In the genomic region with DNA sequence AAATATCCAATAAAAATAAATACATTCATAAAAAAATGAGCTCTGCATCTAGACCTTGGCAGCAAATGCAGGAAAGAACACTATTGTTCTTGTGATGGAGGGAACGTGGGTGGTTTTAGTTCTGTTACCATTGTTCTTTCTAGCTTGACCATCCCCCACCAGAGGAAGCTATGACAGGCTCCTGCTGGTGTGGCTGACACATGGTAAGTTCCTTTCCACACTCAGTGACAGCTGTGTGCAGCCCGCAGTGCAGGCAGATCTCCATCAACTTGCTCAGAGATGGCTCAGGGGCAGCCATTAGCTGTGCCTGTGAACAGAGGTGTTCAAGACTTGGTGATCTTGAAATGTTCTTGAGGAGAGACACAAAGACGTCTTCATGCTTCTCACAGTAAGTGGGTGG, we compare ENCODE assay signal across 10 mouse cellular contexts. TPM values are rescaled to one million over a fixed set of nuclear protein-coding genes. Genes with fewer than 3 reads are reported as not detected.
DNase-seq lines count a peak whose midpoint lies in the region; ATAC-seq lines count a peak whose summit lies in the region.
"Had no signal": no experiment of that assay in that cellular context is flagged by ENCODE, and none has a peak within 500 bp of the region (broad histone marks: within the 10 kb centered on the region; RNA-seq: fewer than 3 reads in every experiment).

No protein-coding gene starts in this region.

- no peak overlapping the region for H3K4me2 ChIP-seq in heart, embryonic 15.5 days
- H3K4me2 ChIP-seq: hindbrain, embryonic 15.5 days; limb, embryonic 15.5 days had no signal

- no peak overlapping the region for H3K27ac ChIP-seq in heart, embryonic 15.5 days
- H3K27ac ChIP-seq: hindbrain, embryonic 15.5 days; limb, embryonic 15.5 days had no signal

- ATAC-seq in heart, embryonic 15.5 days (replicated peaks; ENCODE audit: insufficient number of reproducible peaks, insufficient read depth, low FRiP score, low read depth) = peak; percentile 61; the same call in 1 of the 2 replicates

- no peaks in the 10 kb centered on the region for H3K36me3 ChIP-seq in heart, embryonic 15.5 days
- H3K36me3 ChIP-seq: hindbrain, embryonic 15.5 days; limb, embryonic 15.5 days had no signal

- peak; percentile 65 for DNase-seq in kidney, postnatal 10 days
- no peak for DNase-seq in kidney, adult 18-20 months
- peak; percentile 76 for DNase-seq in brain, adult 2 months (ENCODE audit: low read depth, low spot score)
- peak; percentile 59 for DNase-seq in lung, postnatal 10 days
- no peak for DNase-seq in cerebellum, adult 9-10 months
- no peak for DNase-seq in right cerebral cortex, adult 18-20 months
- no peak for DNase-seq in cerebellum, postnatal 14 days

- WGBS in heart, embryonic 15.5 days = 22% methylated on average over 3 of the region's 3 CpGs

- H3K27me3 ChIP-seq in heart, embryonic 15.5 days = no peaks in the 10 kb centered on the region
- H3K27me3 ChIP-seq: hindbrain, embryonic 15.5 days; limb, embryonic 15.5 days had no signal

- H3K9ac ChIP-seq in heart, embryonic 15.5 days = no peak overlapping the region
- H3K9ac ChIP-seq: hindbrain, embryonic 15.5 days; limb, embryonic 15.5 days had no signal

- H3K4me1 ChIP-seq in heart, embryonic 15.5 days (replicated peaks) = peaks cover 21% of the 10 kb centered on the region
- H3K4me1 ChIP-seq: limb, embryonic 15.5 days had no signal

- H3K9me3 ChIP-seq in heart, embryonic 15.5 days (replicated peaks) = no peaks in the 10 kb centered on the region
- H3K9me3 ChIP-seq: hindbrain, embryonic 15.5 days; limb, embryonic 15.5 days had no signal

- H3K4me3 ChIP-seq in heart, embryonic 15.5 days = no peak overlapping the region
- H3K4me3 ChIP-seq: hindbrain, embryonic 15.5 days; limb, embryonic 15.5 days had no signal

RNA-seq across cellular contexts. Expression of gene Tmem38b, which starts 6.5 kb away (rescaled TPM):
- polyA plus RNA-seq in heart, embryonic 15.5 days (2015; fragmentation: Nextera tagmentation; extraction: Ambion mirVana) = 7.7 and 8.7 TPM in 2 replicates

RNA-seq across cellular contexts. Expression of gene Tal2, which starts 52.8 kb away (rescaled TPM):
- 0.06 TPM in 1 of 2 replicates, not detected in the other for polyA plus RNA-seq in heart, embryonic 15.5 days (2015; fragmentation: Nextera tagmentation; extraction: Ambion mirVana)

Comparison
In these comparisons a context has a peak if more than half of its experiments do, and no peak if none do; other contexts are left out.
1. DNase-seq: peak in kidney, postnatal 10 days (single experiment), brain, adult 2 months (single experiment) and lung, postnatal 10 days (single experiment); none in kidney, adult 18-20 months (single experiment), cerebellum, adult 9-10 months (single experiment), right cerebral cortex, adult 18-20 months (single experiment) and cerebellum, postnatal 14 days (0 of 2).